Mouse (Mus musculus) stomach, embryonic 14.5 days (tissue): ENCODE results near the gene Zbtb9. TPM values are rescaled to one million over a fixed set of nuclear protein-coding genes. Genes with fewer than 3 reads are reported as not detected.
"Not testable (repeated sequence)": the region's sequence is repeated elsewhere in the genome, so short reads cannot be mapped to it uniquely, and the experiment has no call there.

Experiments used
- ATAC-seq: fragments of 200-750 bp; cut with Nextera tagmentation; 2 replicates; pipeline ENCODE4 v1.8.0; 2017; ENCODE audit warnings: low read depth, moderate TSS enrichment; ENCODE audit not compliant: insufficient number of reproducible peaks, insufficient read depth, low FRiP score
- H3K27ac ChIP-seq: fragments of 300-500 bp; sonication (generic); 2 replicates; pipeline ENCODE4 v1.5.1; 2014; ENCODE audit warnings: mild to moderate bottlenecking, low read length, moderate library complexity, mixed read lengths
- H3K27me3 ChIP-seq: fragments of 300-500 bp; sonication (generic); 2 replicates; pipeline ENCODE4 v1.6.1; 2014; ENCODE audit warnings: low read length, control low read depth, mixed read lengths; ENCODE audit not compliant: control insufficient read depth, insufficient read depth
- H3K36me3 ChIP-seq: fragments of 300-500 bp; sonication (generic); 2 replicates; pipeline ENCODE4 v1.6.1; 2014; ENCODE audit warnings: mild to moderate bottlenecking, control low read depth, low read length, moderate library complexity, mixed read lengths; ENCODE audit not compliant: control insufficient read depth, insufficient read depth
- H3K4me1 ChIP-seq: fragments of 300-500 bp; sonication (generic); 2 replicates; pipeline ENCODE4 v1.6.1; 2014; ENCODE audit warnings: low read length, control low read depth, mixed read lengths; ENCODE audit not compliant: control insufficient read depth, insufficient read depth
- H3K4me2 ChIP-seq: fragments of 300-500 bp; sonication (generic); replicated peaks from 2 replicates; pipeline ENCODE4 v1.6.1; 2014; ENCODE audit warnings: low read depth, low read length, control low read depth
- H3K4me3 ChIP-seq: fragments of 300-500 bp; sonication (generic); 2 replicates; pipeline ENCODE4 v1.5.1; 2014; ENCODE audit warnings: low read depth, low read length, control low read depth
- H3K9ac ChIP-seq: fragments of 300-500 bp; sonication (generic); replicated peaks from 2 replicates; pipeline ENCODE4 v1.6.1; 2014; ENCODE audit warnings: low read depth, mild to moderate bottlenecking, control low read depth, low read length, moderate library complexity, mixed read lengths
- H3K9me3 ChIP-seq: fragments of 300-500 bp; sonication (generic); 2 replicates; pipeline ENCODE4 v1.6.1; 2016; ENCODE audit warnings: low read depth, low read length, control low read depth; ENCODE audit not compliant: control insufficient read depth
- WGBS: fragments of 180-500 bp; shearing (Covaris S2); extraction: QIAGEN DNeasy Blood & Tissue Kit; methylation state at CpG from one replicate; pipeline ENCODE4 v1.1.7; 2014; 5-methylcytosine and 5-hydroxymethylcytosine counted together
- polyA plus RNA-seq: library from polyadenylated mRNA; unstranded; fragments of >200 nt; fragmentation: Nextera tagmentation; extraction: Ambion mirVana; gene quantifications from 2 replicates; pipeline ENCODE4 v1.2.1, GENCODE M21; 2014

The Zbtb9 gene
- 9.8 and 10.5 TPM in 2 replicates for polyA plus RNA-seq

GRCm38 (mm10) chr17:26972703-26973574 lies at the start of gene Zbtb9:
TSS of gene Zbtb9 (plus strand) at chr17:26973167.
- WGBS = under 1% methylated on average over 75 of the region's 75 CpGs
- no peaks in the 10 kb centered on the region for H3K9me3 ChIP-seq
- peak within 1 kb of the TSS; percentile 87 for H3K27ac ChIP-seq
- no peaks in the 10 kb centered on the region for H3K27me3 ChIP-seq
- peak within 1 kb of the TSS; percentile 66 for H3K9ac ChIP-seq
- peak; percentile 100 for ATAC-seq
- peaks cover 18% of the 10 kb centered on the region; the same call in 1 of the 2 replicates for H3K4me1 ChIP-seq
- peaks cover 26% of the 10 kb centered on the region for H3K36me3 ChIP-seq
- H3K4me3 ChIP-seq = peak within 1 kb of the TSS; percentile 80
- peak within 1 kb of the TSS; percentile 95 for H3K4me2 ChIP-seq

GRCm38 (mm10) chr17:26925414-26925813 lies 47.6 kb upstream of the Zbtb9 start:
- peaks cover 17% of the 10 kb centered on the region for H3K36me3 ChIP-seq
- H3K4me1 ChIP-seq, H3K9me3 ChIP-seq, H3K27ac ChIP-seq, ATAC-seq, H3K4me2 ChIP-seq, H3K4me3 ChIP-seq, H3K27me3 ChIP-seq, H3K9ac ChIP-seq: not testable (repeated sequence)
- WGBS = 96% methylated on average over 9 of the region's 9 CpGs

- H3K4me1 ChIP-seq, ATAC-seq, H3K27ac ChIP-seq, H3K9ac ChIP-seq, H3K9me3 ChIP-seq, H3K27me3 ChIP-seq, H3K4me3 ChIP-seq, H3K4me2 ChIP-seq: not testable (repeated sequence)
- H3K36me3 ChIP-seq = peaks cover 26% of the 10 kb centered on the region
- WGBS = 67% methylated on average over 7 of the region's 7 CpGs
These were observed 41.2 kb upstream of the Zbtb9 start for GRCm38 (mm10) chr17:26931795-26932194.

- Histone ChIP-seq H3K9ac (peak within 1 kb of the TSS; percentile 54; the same call in 1 of the 2 replicates), H3K4me3 (peak within 1 kb of the TSS; percentile 53), H3K27me3 (no peaks in the 10 kb centered on the region), H3K4me1 (peaks cover 17% of the 10 kb centered on the region), H3K4me2 (peak within 1 kb of the TSS; percentile 74), H3K9me3 (no peaks in the 10 kb centered on the region), H3K36me3 (peaks cover 26% of the 10 kb centered on the region), H3K27ac (peak within 1 kb of the TSS; percentile 66)
- under 1% methylated on average over 42 of the region's 43 CpGs for WGBS
- ATAC-seq = peak; percentile 90
These were observed 40.0 kb upstream of the Zbtb9 start, which contains the start of gene Phf1 for GRCm38 (mm10) chr17:26932839-26933398. TSS of gene Phf1 (plus strand) at chr17:26933052.

GRCm38 (mm10) chr17:26933419-26933818 lies 39.5 kb upstream of the Zbtb9 start:
- Histone ChIP-seq H3K4me2 (peak overlapping the region; percentile 74), H3K27me3 (no peaks in the 10 kb centered on the region), H3K9ac (peak overlapping the region; percentile 54; the same call in 1 of the 2 replicates), H3K27ac (peak overlapping the region; percentile 27), H3K9me3 (no peaks in the 10 kb centered on the region), H3K4me3 (peak overlapping the region; percentile 53), H3K36me3 (peaks cover 24% of the 10 kb centered on the region), H3K4me1 (peaks cover 22% of the 10 kb centered on the region)
- peak; percentile 16; the same call in 1 of the 2 replicates for ATAC-seq
- 5% methylated on average over 13 of the region's 13 CpGs for WGBS

- Histone ChIP-seq H3K9me3 (no peaks in the 10 kb centered on the region), H3K4me2 (peak overlapping the region; percentile 74), H3K27ac (peak overlapping the region; percentile 27), H3K9ac (peak overlapping the region; percentile 54; the same call in 1 of the 2 replicates), H3K4me1 (peaks cover 24% of the 10 kb centered on the region), H3K27me3 (no peaks in the 10 kb centered on the region), H3K4me3 (peak overlapping the region; percentile 53), H3K36me3 (peaks cover 21% of the 10 kb centered on the region)
- ATAC-seq = no peak
- 77% methylated on average over 16 of the region's 16 CpGs for WGBS
These were observed 38.8 kb upstream of the Zbtb9 start for GRCm38 (mm10) chr17:26933885-26934827.

- no peak overlapping the region for H3K4me3 ChIP-seq
- H3K9me3 ChIP-seq = no peaks in the 10 kb centered on the region
- H3K27me3 ChIP-seq = no peaks in the 10 kb centered on the region
- no peak overlapping the region for H3K27ac ChIP-seq
- ATAC-seq = no peak
- H3K4me2 ChIP-seq = no peak overlapping the region
- H3K36me3 ChIP-seq = peaks cover 18% of the 10 kb centered on the region
- WGBS = 90% methylated on average over 9 of the region's 9 CpGs
- no peak overlapping the region for H3K9ac ChIP-seq
- peaks cover 25% of the 10 kb centered on the region for H3K4me1 ChIP-seq
These were observed 37.9 kb upstream of the Zbtb9 start for GRCm38 (mm10) chr17:26935027-26935426.

- Histone ChIP-seq H3K4me3 (no peak overlapping the region), H3K27ac (no peak overlapping the region), H3K36me3 (peaks cover 17% of the 10 kb centered on the region), H3K4me1 (peaks cover 35% of the 10 kb centered on the region), H3K9ac (no peak overlapping the region), H3K27me3 (no peaks in the 10 kb centered on the region), H3K9me3 (no peaks in the 10 kb centered on the region), H3K4me2 (no peak overlapping the region)
- 79% methylated on average over 12 of the region's 12 CpGs for WGBS
- ATAC-seq = no peak
These were observed 36.5 kb upstream of the Zbtb9 start for GRCm38 (mm10) chr17:26936453-26936852.
